Mouse (Mus musculus) splenic B cell, adult 2 months (primary cell): ENCODE results near the gene Rerg.

ENCODE experiments used
- DNase-seq: peaks from one replicate; pipeline ENCODE4 v3.0.0-alpha.2; 2011; ENCODE audit warnings: low read depth, low spot score
- H3K27me3 ChIP-seq: 2 replicates; pipeline ENCODE4 v1.6.1; 2012; ENCODE audit warnings: mild to moderate bottlenecking, low read length, moderate library complexity, mixed read lengths; ENCODE audit not compliant: control insufficient read depth, poor library complexity, insufficient read depth, severe bottlenecking
- H3K36me3 ChIP-seq: 2 replicates; pipeline ENCODE4 v1.6.1; 2012; ENCODE audit warnings: mild to moderate bottlenecking, low read length, moderate library complexity, mixed read lengths; ENCODE audit not compliant: control insufficient read depth, poor library complexity, insufficient read depth, severe bottlenecking

Gene Rerg

DNA sequence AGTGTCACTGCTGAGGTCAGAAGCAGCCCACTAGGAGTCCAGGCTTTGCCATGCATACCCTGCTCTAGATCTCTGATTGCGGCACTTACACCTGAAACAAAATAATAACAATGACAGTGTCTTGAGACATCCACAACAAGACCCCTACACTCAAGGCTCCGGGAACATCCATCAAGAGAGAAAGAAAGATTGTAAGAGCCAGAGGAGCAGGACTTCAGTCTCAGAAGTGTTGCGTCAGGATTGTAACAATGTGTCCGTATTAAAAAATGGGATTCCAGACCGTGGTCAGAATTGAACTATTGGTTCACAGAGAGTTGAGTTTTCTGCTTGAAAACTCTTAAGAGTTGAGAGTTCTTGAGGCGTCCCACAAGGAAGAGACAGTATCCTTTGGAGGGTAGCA, 10.3 kb upstream of the Rerg start:
- H3K27me3 ChIP-seq, result no peaks in the 10 kb centered on the region
- DNase-seq, result no peak

GRCm38 (mm10) chr6:137180115-137180514, 9.8 kb upstream of the Rerg start:
- no peaks in the 10 kb centered on the region for H3K27me3 ChIP-seq
- DNase-seq, result no peak
- no peaks in the 10 kb centered on the region for H3K36me3 ChIP-seq

More for the DNA sequence above, 10.3 kb upstream of the Rerg start:
- H3K36me3 ChIP-seq, result no peaks in the 10 kb centered on the region

DNA sequence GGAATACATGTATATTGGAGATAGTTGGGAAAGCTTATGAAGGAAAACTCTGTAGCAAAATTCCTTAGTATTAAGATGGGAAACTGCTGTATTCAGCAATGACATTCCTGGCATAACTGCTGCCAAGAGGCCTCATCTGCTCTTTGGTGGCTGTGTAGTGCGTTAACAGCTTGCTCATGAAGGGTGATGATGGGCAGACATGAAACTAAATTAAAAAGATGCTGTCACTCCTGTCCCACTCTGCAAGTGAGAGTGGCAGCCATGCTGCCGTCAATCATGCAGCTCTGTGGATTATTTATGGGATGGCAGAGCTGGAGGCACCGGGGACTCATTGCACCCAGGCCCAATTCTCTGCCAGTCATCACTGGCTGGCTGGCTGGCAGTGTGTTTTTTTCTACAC, 8.7 kb upstream of the Rerg start:
- no peaks in the 10 kb centered on the region for H3K27me3 ChIP-seq
- no peak for DNase-seq
- no peaks in the 10 kb centered on the region for H3K36me3 ChIP-seq

DNA sequence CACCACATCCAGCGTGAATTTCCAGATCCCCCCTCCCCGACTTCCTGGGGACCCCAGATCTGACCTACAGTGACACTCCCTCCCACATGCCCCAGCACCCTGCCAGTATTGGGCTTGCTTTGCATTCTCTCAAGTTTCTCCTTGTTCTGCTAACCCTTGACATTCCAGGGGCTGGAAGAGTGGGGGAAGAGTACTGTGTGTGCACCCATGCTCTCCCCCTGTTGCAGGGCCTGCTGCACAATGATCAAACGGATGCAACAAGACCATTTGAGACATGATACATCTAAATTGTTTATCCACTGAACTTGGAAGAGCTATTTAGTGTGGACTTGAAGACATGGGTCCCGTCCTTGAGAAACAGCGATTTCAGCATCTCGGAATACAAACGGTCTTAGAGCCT, 349 bp upstream of the Rerg start:
- no peaks in the 10 kb centered on the region for H3K27me3 ChIP-seq
- DNase-seq, result no peak

DNA sequence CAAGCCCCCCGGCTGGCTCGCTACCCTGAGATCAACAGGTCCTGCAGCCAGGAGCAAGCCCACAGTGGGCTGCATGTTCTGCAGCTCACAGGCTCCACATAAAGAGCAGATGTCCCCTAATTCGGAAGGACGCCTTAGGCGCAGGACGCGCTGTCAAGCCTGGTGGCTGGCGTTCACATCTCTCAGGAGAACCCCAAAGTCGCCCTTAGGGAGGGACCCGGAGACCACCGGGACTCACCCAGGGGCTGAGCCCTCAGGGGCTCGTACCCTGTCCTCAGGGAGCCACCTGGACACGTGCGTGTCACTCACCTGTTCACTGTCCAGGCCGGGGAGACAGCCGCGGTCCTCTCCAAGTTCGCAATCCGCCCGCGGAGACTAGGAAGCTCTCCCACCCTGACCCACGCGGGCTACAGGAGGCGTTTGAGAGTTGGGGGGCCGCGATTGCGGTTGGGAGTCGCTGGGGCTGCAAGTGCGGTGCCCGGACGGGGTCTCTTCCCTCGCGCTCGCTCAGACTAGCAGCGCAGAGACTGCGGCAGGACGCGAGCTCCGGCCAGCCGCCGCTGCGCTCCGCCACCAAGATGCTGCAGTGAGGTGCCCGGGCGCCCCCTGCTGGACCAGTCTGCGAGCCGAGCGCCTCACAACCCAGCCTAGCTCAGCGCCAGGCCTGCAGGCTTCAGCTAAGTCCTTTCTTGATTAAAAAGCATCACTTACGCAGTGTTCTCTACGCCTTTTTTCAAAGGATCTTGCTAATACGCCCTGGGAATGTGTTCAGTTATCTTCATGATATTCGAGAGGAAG, 927 bp downstream of the Rerg start:
- H3K27me3 ChIP-seq, result no peaks in the 10 kb centered on the region
- DNase-seq, result peak; percentile 80
- H3K36me3 ChIP-seq, result no peaks in the 10 kb centered on the region

More for the DNA sequence above, 349 bp upstream of the Rerg start:
- no peaks in the 10 kb centered on the region for H3K36me3 ChIP-seq

DNA sequence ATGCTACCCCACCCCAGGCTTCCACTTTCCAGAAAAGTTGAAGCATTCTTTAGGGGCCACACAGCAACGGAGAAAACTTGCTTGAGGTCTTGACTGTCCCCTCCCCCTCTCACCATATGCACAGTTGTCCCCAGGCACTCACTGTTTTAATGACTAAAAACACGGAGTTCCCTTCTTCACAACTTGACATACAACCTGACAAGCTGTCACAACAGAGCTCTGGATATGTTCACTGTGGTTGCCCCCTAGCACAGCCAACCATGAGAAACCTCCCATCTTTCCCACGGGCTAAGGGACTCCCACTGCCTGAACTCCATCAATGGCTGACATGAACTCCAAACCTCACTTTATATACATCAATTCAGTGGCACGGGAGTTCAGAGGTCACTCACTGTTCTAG, 3.5 kb downstream of the Rerg start:
- H3K36me3 ChIP-seq, result no peaks in the 10 kb centered on the region
- DNase-seq, result no peak
- no peaks in the 10 kb centered on the region for H3K27me3 ChIP-seq

DNA sequence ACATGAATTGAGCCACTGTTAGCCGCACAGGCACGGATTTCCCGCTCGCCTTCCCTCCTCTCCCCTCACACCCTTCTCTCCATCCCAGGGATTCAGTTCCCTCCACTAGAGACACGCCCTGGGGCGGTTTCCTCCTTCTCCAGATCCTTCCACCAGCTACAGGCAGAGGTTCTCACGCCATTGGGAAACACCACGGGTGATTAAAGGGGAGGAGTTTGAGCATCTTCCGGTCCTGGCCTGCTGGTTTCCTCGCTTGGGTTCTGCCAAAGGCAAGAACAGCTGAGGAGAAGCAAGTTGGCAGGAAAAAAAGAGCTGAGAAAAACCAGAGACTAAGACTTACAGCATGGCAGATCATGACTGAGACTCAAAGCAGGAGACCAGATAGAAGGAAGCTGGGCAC, 6.7 kb downstream of the Rerg start:
- Histone ChIP-seq H3K36me3 (no peaks in the 10 kb centered on the region), H3K27me3 (no peaks in the 10 kb centered on the region)
- no peak for DNase-seq

GRCm38 (mm10) chr6:137163061-137163460, 7.2 kb downstream of the Rerg start:
- Histone ChIP-seq H3K27me3 (no peaks in the 10 kb centered on the region), H3K36me3 (no peaks in the 10 kb centered on the region)
- no peak for DNase-seq

- H3K36me3 ChIP-seq, result no peaks in the 10 kb centered on the region
- no peaks in the 10 kb centered on the region for H3K27me3 ChIP-seq
- DNase-seq, result no peak
Observed at GRCm38 (mm10) chr6:137162481-137162880, 7.8 kb downstream of the Rerg start.

DNA sequence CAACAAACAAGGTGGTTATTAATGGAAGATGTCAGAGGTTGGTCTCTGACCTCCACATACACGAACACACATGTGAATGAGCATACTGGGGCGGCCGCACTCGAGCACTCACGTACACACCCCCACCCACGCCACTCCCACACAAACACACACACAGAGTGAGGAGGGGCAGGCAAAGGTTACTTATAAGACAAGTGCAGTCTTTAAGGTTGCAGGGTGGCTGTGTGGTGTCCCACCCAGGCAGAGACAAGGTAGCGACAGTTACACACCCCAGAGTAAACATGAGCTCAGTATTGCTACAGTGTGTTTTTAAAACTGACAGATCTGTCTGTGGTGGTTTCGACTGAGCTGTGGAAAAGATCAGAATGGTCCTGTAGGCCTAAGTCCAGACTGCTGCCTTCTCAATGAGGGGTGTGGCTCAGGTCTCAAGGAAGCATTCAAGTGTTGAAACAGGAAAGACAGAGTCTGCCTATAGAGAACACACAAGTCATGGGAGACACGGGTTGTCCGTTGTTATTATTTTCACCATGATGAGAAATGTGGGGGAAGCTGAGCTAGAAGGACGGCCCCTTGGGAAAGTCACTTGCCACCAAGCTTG, 8.7 kb downstream of the Rerg start:
- Histone ChIP-seq H3K36me3 (no peaks in the 10 kb centered on the region), H3K27me3 (no peaks in the 10 kb centered on the region)
- no peak for DNase-seq

GRCm38 (mm10) chr6:137159372-137159926, 10.8 kb downstream of the Rerg start:
- no peak for DNase-seq
- H3K27me3 ChIP-seq, result no peaks in the 10 kb centered on the region
- no peaks in the 10 kb centered on the region for H3K36me3 ChIP-seq

DNA sequence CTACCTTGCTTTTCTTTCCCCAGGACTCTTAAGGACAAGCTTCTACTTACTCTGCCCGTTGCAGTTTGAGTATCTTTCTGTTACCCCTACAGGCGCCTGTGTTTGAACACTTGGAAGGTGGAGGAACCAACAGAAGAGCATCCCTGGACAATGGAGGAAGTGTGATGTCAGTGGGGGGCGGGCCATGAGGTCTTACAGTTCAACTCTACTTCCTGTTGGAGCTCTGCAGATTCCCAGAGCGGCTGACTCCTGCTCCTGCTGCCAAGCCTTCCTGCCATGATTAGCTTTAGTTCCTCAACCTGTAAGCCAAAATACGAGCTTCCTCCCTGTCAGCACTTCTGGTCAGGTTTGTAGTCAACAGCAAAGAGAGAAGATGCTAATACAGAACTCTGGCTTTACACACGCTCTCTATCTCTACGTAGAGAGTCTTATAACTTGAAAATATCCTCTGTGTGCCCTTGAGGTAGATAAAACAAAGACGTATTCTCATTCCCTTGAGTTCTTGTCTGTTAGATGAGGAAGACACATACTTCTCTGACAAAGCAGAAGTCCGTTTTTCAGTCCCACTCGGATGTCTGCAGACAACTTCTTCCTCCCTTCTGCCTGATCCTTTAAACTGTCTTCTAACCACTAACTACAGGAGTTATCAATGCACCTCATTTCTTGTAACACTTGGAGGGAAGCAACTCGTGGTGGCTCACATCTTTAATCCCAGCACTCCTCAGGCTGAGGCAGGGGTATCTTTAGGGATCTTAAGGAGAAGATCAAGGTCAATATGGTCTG, 13.7 kb downstream of the Rerg start:
- Histone ChIP-seq H3K36me3 (no peaks in the 10 kb centered on the region), H3K27me3 (no peaks in the 10 kb centered on the region)
- peak; percentile 7 for DNase-seq

GRCm38 (mm10) chr6:137155196-137156137, 14.8 kb downstream of the Rerg start:
- no peak for DNase-seq
- Histone ChIP-seq H3K27me3 (no peaks in the 10 kb centered on the region), H3K36me3 (no peaks in the 10 kb centered on the region)

DNA sequence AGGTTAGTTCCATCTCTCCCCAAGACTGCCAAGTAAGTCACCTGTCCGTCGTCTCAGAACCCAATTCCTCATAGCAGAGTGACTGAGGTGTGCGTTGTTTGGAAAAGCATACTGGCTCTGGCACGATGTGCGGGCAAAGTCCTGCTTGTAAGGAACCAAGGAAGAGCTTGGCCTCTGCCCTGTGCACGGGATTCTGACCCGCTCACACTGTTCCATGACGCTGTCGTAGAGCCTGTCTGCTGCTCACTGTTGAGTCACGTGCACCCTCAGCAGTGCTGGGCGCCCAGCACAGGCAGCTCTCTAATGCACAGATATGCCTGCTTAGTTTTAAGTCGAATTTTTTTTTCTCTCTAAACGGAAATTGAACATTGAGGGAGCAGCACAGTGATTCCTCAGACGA, 17.3 kb downstream of the Rerg start:
- no peaks in the 10 kb centered on the region for H3K27me3 ChIP-seq
- no peak for DNase-seq

More for the DNA sequence above, 17.3 kb downstream of the Rerg start:
- H3K36me3 ChIP-seq, result no peaks in the 10 kb centered on the region
